Mouse (Mus musculus) kidney, postnatal 0 days (tissue): ENCODE results near the gene Ntm. TPM values are rescaled to one million over a fixed set of nuclear protein-coding genes. Genes with fewer than 3 reads are reported as not detected.

ENCODE experiments used
- ATAC-seq: fragments of 200-750 bp; cut with Nextera tagmentation; replicated peaks from 2 replicates; pipeline ENCODE4 v1.8.0; 2017; ENCODE audit warnings: low read depth, moderate number of reproducible peaks, moderate TSS enrichment, moderate library complexity; ENCODE audit not compliant: low FRiP score
- DNase-seq: peaks from one replicate; pipeline ENCODE4 v3.0.0-alpha.2; 2016; ENCODE audit warnings: low spot score
- H3K27ac ChIP-seq: fragments of 300-500 bp; sonication (generic); 2 replicates; pipeline ENCODE4 v1.5.1; 2014; ENCODE audit warnings: mild to moderate bottlenecking
- H3K27me3 ChIP-seq: fragments of 300-500 bp; sonication (generic); 2 replicates; pipeline ENCODE4 v1.6.1; 2014; ENCODE audit warnings: low read length, mixed read lengths; ENCODE audit not compliant: insufficient read depth
- H3K36me3 ChIP-seq: fragments of 300-500 bp; sonication (generic); 2 replicates; pipeline ENCODE4 v1.6.1; 2014; ENCODE audit warnings: low read length, mixed read lengths; ENCODE audit not compliant: insufficient read depth
- H3K4me1 ChIP-seq: fragments of 300-500 bp; sonication (generic); replicated peaks from 2 replicates; pipeline ENCODE4 v1.6.1; 2014; ENCODE audit warnings: antibody characterized with exemption, low read length, mixed read lengths; ENCODE audit not compliant: insufficient read depth
- H3K4me2 ChIP-seq: fragments of 300-500 bp; sonication (generic); 2 replicates; pipeline ENCODE4 v1.6.1; 2014; ENCODE audit warnings: mild to moderate bottlenecking, low read length, moderate library complexity, mixed read lengths
- H3K4me3 ChIP-seq: fragments of 300-500 bp; sonication (generic); replicated peaks from 2 replicates; pipeline ENCODE4 v1.5.1; 2014; ENCODE audit warnings: low read depth, low read length
- H3K9ac ChIP-seq: fragments of 300-500 bp; sonication (generic); 2 replicates; pipeline ENCODE4 v1.6.1; 2014; ENCODE audit warnings: low read depth, low read length
- H3K9me3 ChIP-seq: fragments of 300-500 bp; sonication (generic); replicated peaks from 2 replicates; pipeline ENCODE4 v1.6.1; 2016; ENCODE audit warnings: low read length, inconsistent platforms, mixed read lengths
- CTCF ChIP-seq: IDR thresholded peaks from 2 replicates; pipeline ENCODE4 v1.5.1; 2016; ENCODE audit warnings: antibody characterized with exemption, low read depth, mild to moderate bottlenecking, moderate library complexity
- WGBS: fragments of 180-500 bp; shearing (Covaris S2); extraction: QIAGEN DNeasy Blood & Tissue Kit; methylation state at CpG from one replicate; pipeline ENCODE4 v1.1.7; 2014; 5-methylcytosine and 5-hydroxymethylcytosine counted together
- polyA plus RNA-seq: library from polyadenylated mRNA; unstranded; fragments of >200 nt; fragmentation: Nextera tagmentation; extraction: Ambion mirVana; gene quantifications from 2 replicates; pipeline ENCODE4 v1.2.1, GENCODE M21; 2015

Ntm gene
- polyA plus RNA-seq, 1 experiment from 2014 or later, result 20.6 TPM

GRCm38 (mm10) chr9:29960741-29961140, 2.2 kb downstream of the Ntm start:
- 72% methylated on average over 5 of the region's 5 CpGs for WGBS
- Histone ChIP-seq H3K9ac (no peak overlapping the region), H3K27ac (no peak overlapping the region), H3K36me3 (no peaks in the 10 kb centered on the region), H3K4me1 (no peaks in the 10 kb centered on the region), H3K9me3 (no peaks in the 10 kb centered on the region), H3K27me3 (peaks cover 11% of the 10 kb centered on the region; the same call in 1 of the 2 replicates), H3K4me3 (no peak overlapping the region), H3K4me2 (no peak overlapping the region)
- no peak for TF ChIP-seq CTCF
- ATAC-seq, result no peak
- DNase-seq, result no peak

- no peak overlapping the region for H3K9ac ChIP-seq
- no peak overlapping the region for H3K4me2 ChIP-seq
- H3K27me3 ChIP-seq, result peaks cover 11% of the 10 kb centered on the region; the same call in 1 of the 2 replicates
- H3K36me3 ChIP-seq, result no peaks in the 10 kb centered on the region
- H3K4me3 ChIP-seq, result no peak overlapping the region
- no peak for ATAC-seq
- H3K4me1 ChIP-seq, result no peaks in the 10 kb centered on the region
- no peak for DNase-seq
- WGBS, result 43% methylated on average over 3 of the region's 3 CpGs
- TF ChIP-seq CTCF, result no peak
- H3K27ac ChIP-seq, result no peak overlapping the region
- no peaks in the 10 kb centered on the region for H3K9me3 ChIP-seq
Measured at GRCm38 (mm10) chr9:29960236-29960635, 2.7 kb downstream of the Ntm start.

GRCm38 (mm10) chr9:29956936-29957335, 6.0 kb downstream of the Ntm start:
- Histone ChIP-seq H3K4me3 (no peak overlapping the region), H3K9ac (no peak overlapping the region)
- WGBS, result 65% methylated on average over 5 of the region's 5 CpGs

GRCm38 (mm10) chr9:29954031-29954430, 8.9 kb downstream of the Ntm start:
- no peaks in the 10 kb centered on the region for H3K4me1 ChIP-seq
- 53% methylated on average over 6 of the region's 6 CpGs for WGBS
- no peaks in the 10 kb centered on the region for H3K36me3 ChIP-seq
- H3K4me2 ChIP-seq, result no peak overlapping the region
- no peaks in the 10 kb centered on the region; the same call in 1 of the 2 replicates for H3K27me3 ChIP-seq
- no peak overlapping the region for H3K4me3 ChIP-seq
- no peak for ATAC-seq
- no peak overlapping the region for H3K27ac ChIP-seq
- no peak for DNase-seq
- no peak for TF ChIP-seq CTCF
- no peaks in the 10 kb centered on the region for H3K9me3 ChIP-seq
- no peak overlapping the region for H3K9ac ChIP-seq

More at GRCm38 (mm10) chr9:29956936-29957335, 6.0 kb downstream of the Ntm start:
- Histone ChIP-seq H3K27ac (no peak overlapping the region), H3K27me3 (peaks cover 7% of the 10 kb centered on the region; the same call in 1 of the 2 replicates), H3K9me3 (no peaks in the 10 kb centered on the region), H3K36me3 (no peaks in the 10 kb centered on the region), H3K4me2 (no peak overlapping the region), H3K4me1 (no peaks in the 10 kb centered on the region)
- ATAC-seq (no peak), DNase-seq (no peak)
- no peak for TF ChIP-seq CTCF

- no peaks in the 10 kb centered on the region for H3K9me3 ChIP-seq
- H3K27ac ChIP-seq, result no peak overlapping the region
- no peak for TF ChIP-seq CTCF
- H3K9ac ChIP-seq, result no peak overlapping the region
- no peak overlapping the region for H3K4me3 ChIP-seq
- H3K4me1 ChIP-seq, result no peaks in the 10 kb centered on the region
- WGBS, result 88% methylated on average over 3 of the region's 3 CpGs
- ATAC-seq, result no peak
- no peak overlapping the region for H3K4me2 ChIP-seq
- no peak for DNase-seq
- H3K36me3 ChIP-seq, result no peaks in the 10 kb centered on the region
- no peaks in the 10 kb centered on the region for H3K27me3 ChIP-seq
Measured at GRCm38 (mm10) chr9:29949041-29949440, 13.9 kb downstream of the Ntm start.

GRCm38 (mm10) chr9:29943209-29944070, 19.5 kb downstream of the Ntm start:
- Histone ChIP-seq H3K27me3 (no peaks in the 10 kb centered on the region), H3K27ac (no peak overlapping the region), H3K9me3 (no peaks in the 10 kb centered on the region), H3K36me3 (no peaks in the 10 kb centered on the region), H3K4me1 (no peaks in the 10 kb centered on the region), H3K4me2 (peak overlapping the region; percentile 18; the same call in 1 of the 2 replicates), H3K9ac (no peak overlapping the region), H3K4me3 (no peak overlapping the region)
- DNase-seq (no peak), ATAC-seq (no peak)
- TF ChIP-seq CTCF, result no peak
- WGBS, result 38% methylated on average over 20 of the region's 20 CpGs
